Mouse (Mus musculus) spleen, adult 2 months (tissue): ENCODE data around the gene Fam20b.

Experiments
- CTCF ChIP-seq: fragments of 200-500 bp; IDR thresholded peaks from 2 replicates; pipeline ENCODE4 v1.5.1; 2011; ENCODE audit warnings: mild to moderate bottlenecking, inconsistent platforms; ENCODE audit not compliant: insufficient read depth, insufficient read length, insufficient replicate concordance; ENCODE audit errors: extremely low read depth
- POLR2A ChIP-seq: fragments of 200-500 bp; IDR thresholded peaks from 2 replicates; pipeline ENCODE4 v1.6.1; 2011; ENCODE audit warnings: low read depth, low read length, inconsistent platforms

- TF ChIP-seq POLR2A = no peak
- TF ChIP-seq CTCF = no peak
These were observed 64.0 kb downstream of the Fam20b start for GRCm38 (mm10) chr1:156654735-156655530.
